Mouse (Mus musculus): ENCODE data around the gene Tmem247.

Gene Tmem247

DNA sequence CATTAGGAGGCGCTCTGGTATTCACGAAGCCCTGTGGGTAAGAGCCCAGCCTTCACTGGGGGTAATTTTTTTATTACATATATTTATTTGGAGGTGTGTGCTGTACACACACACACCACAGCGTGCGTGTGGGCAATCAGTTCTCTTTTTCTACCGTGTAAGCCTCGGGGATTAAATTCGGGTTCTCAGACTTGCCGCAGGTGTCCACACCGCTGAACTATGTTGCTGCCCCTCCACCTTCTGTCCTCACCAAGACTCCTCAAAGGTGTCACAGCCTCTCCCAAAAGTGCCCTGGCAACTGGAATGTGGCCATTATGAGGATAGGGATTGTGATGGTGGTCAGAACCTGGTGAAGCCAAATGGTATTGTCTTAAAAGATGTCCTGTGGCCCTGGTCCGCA lies at the start of gene Tmem247:
Gene Tmem247, plus strand, starts transcription at position 301 of the 400 bp plus-strand sequence.
- in situ Hi-C loops (cut with MboI) = loop anchor here (5.0 to 10.0 kb wide), 2 partner anchors 130 to 338 kb away; no protein-coding TSS in a partner anchor

DNA sequence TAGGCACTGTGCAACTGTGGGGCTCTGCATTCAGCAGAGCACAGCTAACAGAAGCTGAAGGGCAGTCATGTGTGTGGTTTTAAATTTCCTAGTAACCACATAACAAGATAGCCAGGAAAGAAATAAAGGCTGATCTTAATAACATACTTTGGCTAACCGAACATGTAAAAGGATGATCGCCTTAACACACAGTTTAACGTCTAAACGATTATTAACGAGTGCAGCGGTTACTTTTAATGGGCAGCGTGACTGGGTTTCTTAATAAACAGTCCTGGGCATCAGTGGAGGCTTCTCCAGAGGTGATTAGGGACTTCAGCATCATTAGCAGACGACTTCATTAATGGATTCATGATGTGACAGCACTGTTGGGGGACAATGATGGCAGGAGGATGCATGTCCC lies 46.6 kb upstream of the Tmem247 start:
- in situ Hi-C loops (cut with MboI) = no loop called here

DNA sequence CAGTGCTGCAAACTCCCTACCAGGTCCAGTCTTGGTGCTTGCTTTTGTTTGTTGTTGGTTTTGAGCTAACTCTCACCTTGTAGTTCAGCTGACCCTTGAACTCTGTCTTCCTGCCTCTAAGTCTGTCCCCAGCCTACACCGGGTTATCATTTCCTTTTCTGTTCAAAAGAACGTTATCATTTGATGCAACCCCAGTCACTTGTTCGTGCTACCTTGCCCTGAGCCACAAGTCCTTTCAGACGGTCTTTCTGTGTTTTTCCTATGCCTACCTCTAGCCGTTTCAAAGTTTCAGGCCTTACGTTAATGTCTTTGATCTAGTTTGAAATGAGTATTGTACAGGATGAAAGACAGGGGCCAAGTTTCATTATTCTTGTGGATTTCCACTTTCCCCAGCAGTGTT lies 44.5 kb upstream of the Tmem247 start:
- in situ Hi-C loops (cut with MboI) = no loop called here

DNA sequence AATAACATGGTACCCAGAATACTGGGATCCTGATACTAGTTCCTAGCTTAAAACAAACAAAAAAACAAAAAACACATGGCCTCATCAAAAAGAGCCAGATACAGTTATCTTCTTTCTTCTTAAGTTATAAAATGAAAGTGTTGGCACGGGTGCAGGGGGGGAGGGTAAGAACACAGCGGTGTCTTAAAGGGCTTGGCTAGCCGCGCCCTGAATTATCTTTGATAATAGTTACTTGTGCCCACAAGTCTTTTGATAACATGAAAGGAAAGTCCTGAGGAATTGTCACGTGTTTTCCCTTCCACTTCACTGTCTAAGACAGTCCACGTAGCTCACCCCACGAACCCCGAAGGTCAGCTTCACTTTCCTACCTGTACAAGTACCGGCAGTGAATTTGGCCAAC lies 40.2 kb upstream of the Tmem247 start:
- in situ Hi-C loops (cut with MboI) = no loop called here

DNA sequence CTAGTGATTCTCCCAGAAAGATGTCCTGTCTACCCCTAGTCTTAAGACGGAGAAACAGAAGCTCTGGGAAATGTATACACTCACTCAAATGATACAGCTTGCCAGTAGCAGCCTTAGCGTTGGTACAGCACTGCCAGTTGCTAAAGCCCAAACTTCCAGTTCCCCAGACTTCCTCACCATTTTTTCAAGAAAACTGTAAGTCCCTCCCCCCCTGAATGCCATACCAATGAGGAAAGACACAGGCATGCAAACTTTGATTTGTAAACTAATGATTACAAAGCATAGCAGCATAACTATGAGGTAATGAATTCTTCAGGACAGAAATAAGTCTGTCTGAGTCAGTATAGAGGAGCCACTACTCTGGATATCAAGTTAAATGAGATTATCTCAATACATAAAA lies 39.4 kb upstream of the Tmem247 start:
- in situ Hi-C loops (cut with MboI) = no loop called here

DNA sequence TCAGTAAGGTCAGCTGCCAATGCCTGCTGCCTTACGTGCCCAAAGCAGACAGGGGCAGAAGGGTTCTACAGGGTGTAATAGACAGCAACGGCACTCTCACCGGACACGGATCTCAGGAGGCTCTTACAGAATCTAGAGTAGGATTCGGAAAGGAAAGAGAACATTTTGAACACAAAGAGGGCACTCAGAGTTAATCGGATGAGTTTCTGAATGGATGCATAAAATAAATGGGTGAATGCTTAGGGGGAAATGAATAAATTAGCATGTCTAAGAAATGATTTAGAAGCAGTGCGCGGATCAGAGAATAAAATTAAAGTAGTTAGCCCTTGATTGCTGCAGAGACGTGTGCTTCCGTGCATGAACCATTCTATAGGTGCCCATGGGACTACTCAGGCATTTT lies 37.1 kb upstream of the Tmem247 start:
- in situ Hi-C loops (cut with MboI) = no loop called here

DNA sequence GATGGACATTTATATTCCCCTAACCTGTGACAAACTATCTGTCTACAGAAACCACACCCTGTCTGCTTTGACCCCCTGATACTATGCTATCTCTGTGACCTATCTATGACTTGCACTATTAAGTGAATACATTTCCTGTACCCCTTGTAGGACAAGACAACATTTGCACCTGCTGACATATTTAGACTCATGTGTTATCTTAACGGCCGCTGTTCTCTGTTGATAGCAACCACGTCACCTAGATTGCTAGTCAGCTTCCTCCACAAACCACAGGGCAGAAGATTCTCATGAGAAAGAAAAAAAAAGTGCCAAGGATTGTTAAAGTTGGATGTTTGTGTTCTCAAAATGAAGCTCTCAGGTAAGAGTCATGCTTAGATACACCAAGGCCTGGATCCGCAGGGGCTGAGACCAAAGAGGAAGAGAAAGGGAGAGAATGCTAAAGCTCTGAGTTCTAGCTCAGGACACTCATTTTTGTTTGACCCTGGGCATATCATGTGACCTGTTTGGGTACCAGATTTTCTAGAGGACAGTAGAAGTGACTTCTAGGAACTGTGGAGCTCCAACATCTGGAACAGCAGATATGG lies 36.6 kb upstream of the Tmem247 start:
- in situ Hi-C loops (cut with MboI) = no loop called here

DNA sequence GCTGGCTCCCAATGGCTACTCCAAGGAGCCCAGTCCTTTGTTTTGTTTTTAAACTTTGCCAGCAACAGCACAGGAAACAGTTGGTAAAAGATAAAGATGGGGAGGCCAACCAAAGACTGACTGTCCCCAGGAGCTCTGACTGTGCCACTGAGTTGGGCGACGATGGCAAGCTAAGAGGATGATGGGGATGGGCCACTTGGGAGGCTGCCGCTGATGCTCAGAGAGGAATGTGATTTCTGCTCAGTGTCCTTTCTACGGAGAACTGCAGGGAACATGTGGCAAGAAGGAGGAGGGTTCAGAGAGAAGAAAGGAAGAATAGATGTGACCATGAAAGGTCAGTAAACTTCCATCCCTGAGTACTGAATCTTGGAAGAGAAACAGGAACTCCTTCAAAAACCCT lies 22.0 kb upstream of the Tmem247 start:
- in situ Hi-C loops (cut with MboI) = no loop called here

DNA sequence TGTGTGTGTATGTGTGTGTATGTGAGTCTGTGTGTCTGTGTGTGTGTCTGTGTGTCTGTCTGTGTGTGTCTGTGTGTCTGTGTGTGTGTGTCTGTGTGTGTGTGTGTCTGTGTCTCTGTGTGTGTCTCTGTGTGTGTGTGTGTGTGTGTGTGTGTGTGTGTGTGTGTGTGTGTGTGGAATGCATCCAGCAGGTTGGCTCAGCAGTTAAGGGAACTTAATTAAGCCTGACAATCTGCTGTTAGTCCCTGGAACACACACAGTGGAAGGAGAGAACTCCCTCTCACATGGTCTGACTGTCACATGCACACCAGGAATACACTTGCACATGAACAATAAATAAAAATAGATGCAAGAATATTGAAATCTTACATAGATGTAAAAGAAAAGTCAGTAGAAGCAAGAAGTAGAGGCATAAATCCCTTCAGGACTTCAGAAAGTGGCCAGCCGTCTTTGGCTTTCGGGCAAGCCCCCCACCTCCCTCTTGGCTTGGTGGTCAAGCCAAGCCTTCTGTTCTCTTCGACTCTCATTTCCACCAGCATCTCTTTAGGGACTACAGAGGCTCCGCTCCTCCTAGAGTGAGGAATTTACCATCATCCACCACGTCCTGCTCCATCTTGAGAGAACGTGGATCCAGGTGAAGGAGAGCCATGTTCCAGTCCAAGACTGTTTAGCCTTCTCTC lies 19.5 kb upstream of the Tmem247 start:
- in situ Hi-C loops (cut with MboI) = no loop called here

DNA sequence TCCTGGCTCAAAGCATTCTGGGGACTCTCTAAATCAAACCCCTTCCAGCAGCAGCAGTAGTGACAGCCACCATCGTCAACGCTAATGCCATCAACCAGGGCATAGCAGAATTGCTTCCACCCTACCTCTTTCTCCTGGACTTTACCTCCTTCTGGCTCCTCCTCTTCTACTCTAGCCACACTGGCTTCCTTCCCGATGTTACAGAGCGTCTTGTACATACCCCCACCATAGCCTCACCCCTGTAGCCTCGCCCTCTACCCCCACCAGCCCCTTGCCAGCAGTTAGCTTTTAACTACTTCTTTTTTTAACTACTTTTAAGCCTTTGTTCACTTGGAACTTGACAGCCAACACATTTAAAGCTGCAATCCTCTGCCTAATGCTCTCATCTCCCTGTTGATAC lies 17.3 kb upstream of the Tmem247 start:
- in situ Hi-C loops (cut with MboI) = no loop called here

DNA sequence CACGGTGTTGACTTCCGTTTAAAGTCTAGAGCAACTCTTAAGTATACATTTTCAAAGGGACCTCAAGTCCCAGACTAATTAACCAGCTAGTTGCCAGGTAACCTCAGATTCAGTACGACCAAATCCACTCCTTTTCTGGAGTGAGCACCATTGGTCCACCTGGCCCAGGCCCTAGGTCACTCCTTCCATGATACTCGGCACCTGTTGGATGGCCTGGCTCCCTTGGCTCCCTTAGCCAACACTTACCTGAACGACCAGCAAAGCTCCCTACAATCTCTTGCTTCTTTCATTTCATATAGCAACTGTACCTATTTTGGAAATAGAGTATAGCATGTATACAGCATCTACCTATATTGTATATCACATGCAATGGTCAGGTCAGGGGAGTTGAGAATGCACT lies 16.6 kb upstream of the Tmem247 start:
- in situ Hi-C loops (cut with MboI) = no loop called here

DNA sequence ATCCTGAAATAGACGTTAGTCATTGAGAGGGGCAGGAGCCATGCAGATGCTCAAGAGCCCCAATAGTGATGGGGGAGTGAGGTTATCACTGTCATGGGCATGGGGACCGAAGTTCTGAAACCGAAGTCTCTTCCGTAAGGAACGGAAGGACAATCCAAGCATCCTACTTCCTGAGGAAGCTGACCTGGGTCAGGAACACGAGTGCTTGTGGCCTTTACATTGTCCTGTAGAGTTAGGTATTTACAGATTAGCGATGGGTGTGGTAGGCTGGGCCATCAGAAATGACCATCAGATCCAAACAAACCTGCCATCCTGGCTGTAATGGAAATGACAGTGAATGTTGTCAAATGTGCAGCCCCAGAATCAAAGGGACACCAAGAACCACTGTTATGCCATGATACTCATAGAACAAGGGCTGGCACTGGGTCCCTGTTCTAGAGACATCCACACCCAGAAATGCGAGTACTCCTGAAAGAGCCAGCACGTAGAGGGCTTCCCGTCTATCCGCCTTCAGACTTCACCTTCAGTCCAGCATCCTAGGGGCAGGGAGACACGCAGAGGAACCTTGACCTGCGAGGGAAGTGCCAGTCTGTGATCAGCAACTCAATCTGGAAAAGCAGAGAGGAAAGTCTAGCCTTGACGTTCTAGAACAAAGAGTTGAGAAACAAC lies 14.6 kb upstream of the Tmem247 start:
- in situ Hi-C loops (cut with MboI) = no loop called here

DNA sequence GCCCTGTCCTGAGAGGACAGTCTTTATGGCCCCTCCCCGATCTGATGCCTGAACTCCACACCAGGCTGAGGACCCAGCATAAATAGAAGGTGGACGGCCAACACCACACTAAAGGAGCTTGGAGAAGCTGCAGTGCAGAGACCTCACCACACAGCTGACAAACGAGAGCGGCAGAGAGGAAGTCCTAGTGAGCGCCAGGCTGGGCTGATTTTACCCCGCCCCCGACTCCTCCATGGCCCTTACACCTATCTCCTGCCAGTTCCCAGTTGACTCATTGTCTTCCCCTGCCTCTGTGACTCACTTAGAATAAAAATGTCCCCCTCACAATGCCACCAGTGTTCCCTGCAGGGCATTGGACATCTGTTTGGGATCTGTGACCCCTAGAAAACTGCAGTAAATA lies 13.6 kb upstream of the Tmem247 start:
- in situ Hi-C loops (cut with MboI) = no loop called here

DNA sequence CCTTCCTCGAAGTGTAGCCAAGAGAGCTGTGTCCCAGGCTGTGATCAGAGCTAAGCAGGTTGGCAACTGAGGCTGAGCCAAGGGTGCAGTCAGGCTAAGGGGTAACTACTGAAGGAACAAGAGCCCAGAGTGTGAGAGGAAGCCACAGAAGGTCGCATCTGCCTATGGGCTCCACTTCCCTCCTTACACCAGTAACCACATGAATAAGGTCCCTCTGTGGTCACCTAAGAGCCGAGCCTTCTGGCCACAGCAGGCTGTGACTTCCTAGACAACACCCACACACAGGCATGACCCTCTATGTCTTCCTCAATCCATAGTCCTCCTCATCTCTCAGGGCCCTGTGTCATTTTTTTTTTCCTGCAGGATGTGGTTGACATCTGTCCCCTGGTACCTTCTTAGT lies 12.9 kb upstream of the Tmem247 start:
- in situ Hi-C loops (cut with MboI) = no loop called here

DNA sequence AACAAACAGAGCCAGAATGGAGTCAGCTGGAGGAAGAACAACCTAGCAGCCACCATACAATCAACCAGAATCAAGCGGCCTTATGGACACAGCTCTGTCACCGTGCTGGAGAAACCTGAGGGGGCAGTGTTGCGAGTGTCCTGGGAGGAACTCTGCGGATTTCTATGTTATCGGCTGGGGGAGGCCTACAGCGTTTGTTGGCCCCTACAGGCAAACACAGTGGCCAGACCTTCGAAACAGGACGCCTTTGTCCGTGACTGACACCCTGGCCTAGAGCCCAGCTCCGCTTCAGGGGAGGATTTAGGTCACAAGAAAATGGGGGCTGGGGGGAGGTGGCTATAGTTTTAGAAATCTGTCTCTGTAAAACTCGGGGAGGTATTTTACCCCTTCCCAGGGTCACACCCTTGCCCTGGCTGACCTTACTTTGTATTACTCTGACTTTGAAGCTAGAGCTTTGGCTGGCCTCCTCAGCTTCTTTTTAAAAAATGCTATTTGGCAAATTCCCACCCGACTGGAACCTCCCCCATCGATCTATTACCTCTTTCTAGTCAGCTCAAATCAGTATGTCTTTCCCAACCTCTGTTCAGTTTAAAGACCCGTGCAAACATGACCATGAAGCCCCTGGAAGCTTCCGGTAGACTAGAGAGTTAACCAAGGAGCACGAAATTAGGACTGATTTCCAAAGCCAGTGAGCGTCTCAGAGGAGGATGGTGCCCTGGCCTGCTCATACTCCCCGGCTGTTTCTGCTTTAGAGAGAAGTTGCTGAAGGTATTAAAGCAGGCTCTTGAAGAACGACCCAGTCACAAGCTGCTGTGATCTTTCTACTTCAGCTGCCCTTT lies 11.6 kb upstream of the Tmem247 start:
- in situ Hi-C loops (cut with MboI) = no loop called here

DNA sequence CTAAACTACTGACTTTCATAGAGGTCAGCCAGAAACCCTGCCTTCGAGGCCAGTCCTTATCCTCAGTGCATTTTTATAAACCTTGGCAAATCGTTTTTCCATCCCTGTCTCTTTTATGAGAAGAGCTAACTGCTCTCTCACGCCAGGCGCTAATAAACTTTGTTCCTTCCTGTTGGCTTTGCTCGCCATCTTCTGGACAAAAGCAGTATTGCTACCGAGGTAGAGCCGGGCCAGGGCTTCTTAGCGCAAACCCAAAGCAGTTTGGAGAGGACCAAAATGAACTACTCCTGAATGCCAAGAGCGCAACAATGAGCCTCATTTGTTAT lies 11.0 kb upstream of the Tmem247 start:
- in situ Hi-C loops (cut with MboI) = no loop called here

DNA sequence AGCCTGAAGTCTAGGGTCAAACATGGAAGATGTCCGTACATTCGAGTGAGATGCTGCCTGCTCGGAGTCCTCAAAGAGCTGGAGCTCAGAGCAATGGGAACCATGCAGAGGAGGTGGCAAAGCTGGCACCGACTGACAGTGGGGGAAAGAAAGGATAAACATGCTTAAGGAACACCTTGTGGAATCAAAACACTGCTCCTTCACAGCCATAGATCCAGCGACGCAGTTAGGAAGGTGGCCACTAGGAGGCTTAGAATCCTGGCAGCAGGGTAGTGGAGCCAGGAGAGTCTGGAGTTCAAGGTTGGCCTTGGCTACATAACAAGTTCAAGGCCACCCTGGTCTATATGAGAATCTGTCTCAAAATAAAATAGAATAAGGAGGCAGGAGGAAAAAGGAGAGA lies 10.5 kb upstream of the Tmem247 start:
- in situ Hi-C loops (cut with MboI) = no loop called here

DNA sequence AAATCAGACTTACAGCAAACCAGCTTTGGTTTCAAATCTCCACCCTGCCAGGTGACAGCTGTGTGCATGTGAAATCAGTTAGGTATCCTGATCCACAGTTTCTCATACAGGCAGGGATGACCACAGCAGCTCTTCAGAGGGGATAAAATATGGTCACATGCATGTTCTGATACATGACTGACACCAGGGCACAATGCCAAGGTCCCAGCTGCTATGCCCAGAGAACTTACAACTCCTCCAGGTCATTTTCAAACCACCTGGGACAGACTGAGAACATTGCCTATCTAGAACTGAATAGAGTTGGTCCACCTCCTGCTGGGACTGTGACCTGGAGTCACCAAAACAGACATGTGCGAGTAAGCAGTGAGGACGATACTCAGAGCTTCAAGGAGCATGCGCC lies 10.1 kb upstream of the Tmem247 start:
- in situ Hi-C loops (cut with MboI) = no loop called here

DNA sequence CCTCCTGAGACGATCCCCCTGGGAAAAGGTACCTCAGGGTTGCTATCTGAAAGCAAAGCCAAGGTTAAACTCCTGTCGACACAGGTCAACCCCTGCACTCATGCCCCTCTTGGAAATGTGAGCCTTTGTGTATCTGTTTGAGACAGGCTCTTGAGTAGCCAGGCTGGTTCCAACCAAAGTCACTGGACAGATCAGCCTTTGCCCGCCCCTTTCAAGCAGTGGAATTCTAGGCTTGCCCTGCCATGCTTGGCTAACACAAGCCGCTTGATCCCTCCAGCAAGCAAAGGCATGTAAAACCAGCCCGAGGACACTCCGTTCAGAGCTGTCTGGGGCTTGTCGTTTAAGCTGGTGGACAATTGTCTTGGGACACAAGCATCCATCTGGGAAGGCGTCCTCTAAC lies 8.8 kb upstream of the Tmem247 start:
- in situ Hi-C loops (cut with MboI) = no loop called here

DNA sequence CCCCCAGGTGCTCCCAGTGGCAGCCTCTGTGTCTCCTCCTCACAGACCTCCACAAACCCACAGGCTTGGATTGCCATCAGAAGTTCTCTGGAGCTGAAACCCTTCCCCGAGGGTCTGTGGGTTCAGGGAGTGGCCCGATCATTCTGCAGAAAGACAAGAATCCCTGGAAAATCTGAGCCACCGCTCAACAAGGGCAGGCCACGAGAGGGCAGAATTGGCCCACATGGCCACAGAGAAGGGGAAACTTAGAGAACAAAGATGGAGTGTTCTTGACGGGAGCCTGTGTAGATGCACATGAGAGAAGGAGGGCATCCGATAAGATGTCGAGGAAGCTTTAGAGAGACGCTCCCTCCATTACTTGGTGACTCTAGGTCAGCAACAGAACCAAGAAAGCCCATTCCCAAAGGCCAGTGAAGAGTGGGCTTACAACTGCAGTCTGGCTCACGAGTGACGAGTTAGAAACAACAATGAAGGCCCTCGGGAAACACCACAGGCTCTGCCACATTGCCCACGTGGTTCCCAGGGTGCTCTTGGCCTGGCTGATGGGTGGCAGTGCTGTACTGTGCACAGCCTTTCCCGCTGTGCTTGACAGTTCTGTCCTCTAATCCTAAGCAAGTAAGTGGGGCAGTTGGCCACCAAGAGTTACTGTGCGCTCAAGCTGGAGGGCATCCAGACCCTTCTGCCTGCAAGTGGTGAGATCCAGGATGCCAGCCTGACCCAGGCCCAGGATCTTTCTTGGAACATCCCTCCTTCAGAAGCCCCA lies 7.2 kb upstream of the Tmem247 start:
- in situ Hi-C loops (cut with MboI) = loop anchor here (10.0 kb wide), 1 partner anchor 345 kb away; no protein-coding TSS in a partner anchor

DNA sequence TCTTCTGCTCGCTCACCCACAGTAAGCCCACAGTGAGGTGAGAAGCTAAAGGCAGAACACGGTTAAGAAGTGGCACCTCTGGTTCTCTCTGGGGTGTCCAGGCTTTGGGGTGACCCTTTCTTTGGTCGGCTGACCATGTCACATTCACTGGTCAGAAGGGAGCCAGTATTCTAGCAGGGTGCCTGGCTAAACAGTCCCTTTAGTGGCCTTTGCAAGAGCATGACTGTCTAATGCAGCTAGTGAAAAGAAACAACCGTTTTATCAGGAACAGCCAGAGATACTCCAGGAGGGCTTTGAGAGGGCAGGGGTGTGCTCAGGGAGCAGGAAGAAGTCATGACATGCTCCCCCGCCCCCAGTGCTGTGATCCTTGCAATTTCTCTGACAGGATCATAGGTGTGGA lies 5.9 kb upstream of the Tmem247 start:
- in situ Hi-C loops (cut with MboI) = loop anchor here (10.0 kb wide), 1 partner anchor 344 kb away; no protein-coding TSS in a partner anchor
